Mouse (Mus musculus): ENCODE measurements around the gene Gm6370.
"Not testable (repeated sequence)": the region's sequence is repeated elsewhere in the genome, so short reads cannot be mapped to it uniquely, and the experiment has no call there.

Gene Gm6370

GRCm38 (mm10) chr5:146491063-146491462, at the start of gene Gm6370:
TSS of gene Gm6370 (plus strand) at chr5:146491363.
- DNase-seq (ENCODE audit: inconsistent age in 2 of 2, low spot score in 1 of 2), result not testable (repeated sequence)

GRCm38 (mm10) chr5:146442767-146443166, 48.4 kb upstream of the Gm6370 start:
- no peak for DNase-seq (ENCODE audit: inconsistent age in 2 of 2, low spot score in 1 of 2)

DNA sequence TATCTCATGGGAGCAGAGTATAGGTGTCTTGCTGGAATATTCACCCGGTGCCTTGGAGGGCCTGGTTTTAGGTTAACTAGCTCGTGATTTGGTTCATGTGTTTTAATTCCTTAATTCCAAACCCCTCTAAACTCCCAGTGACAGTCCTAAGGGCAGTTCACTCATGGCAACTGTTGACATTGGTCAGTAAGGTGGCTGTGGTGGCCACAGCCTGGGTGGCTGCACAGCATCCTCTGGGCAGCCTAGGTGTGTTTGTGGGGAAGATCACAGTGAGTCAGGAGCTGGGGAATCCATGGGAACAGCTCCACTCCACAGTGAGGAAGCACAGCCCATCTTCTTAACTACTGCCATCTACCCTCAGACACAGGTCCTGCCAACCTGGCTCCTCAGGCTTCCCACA, 44.5 kb upstream of the Gm6370 start:
- no peak for DNase-seq (ENCODE audit: inconsistent age in 2 of 2, low spot score in 1 of 2)

GRCm38 (mm10) chr5:146451592-146452254, 39.4 kb upstream of the Gm6370 start:
- DNase-seq (ENCODE audit: inconsistent age in 2 of 2, low spot score in 1 of 2), result no peak

DNA sequence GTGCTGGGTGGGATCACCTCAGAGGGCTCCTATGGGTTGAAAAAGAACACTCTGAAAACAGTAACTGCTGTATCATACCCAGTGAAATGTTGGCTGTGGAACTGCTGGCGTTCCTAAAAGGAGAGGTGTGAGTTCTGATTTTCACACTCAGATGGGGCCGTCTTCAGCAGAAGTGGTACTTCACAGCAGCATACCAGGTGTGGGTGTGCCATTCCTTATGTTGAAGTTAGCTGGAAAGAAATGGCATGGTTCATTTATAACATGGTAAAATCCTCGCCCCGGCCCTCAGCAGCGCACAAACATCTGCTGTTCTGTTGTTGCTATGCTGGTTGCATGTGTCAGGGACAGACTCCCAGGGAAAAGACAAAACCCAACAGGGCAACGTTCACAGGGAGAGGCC, 37.6 kb upstream of the Gm6370 start:
- no peak for DNase-seq (ENCODE audit: inconsistent age in 2 of 2, low spot score in 1 of 2)

DNA sequence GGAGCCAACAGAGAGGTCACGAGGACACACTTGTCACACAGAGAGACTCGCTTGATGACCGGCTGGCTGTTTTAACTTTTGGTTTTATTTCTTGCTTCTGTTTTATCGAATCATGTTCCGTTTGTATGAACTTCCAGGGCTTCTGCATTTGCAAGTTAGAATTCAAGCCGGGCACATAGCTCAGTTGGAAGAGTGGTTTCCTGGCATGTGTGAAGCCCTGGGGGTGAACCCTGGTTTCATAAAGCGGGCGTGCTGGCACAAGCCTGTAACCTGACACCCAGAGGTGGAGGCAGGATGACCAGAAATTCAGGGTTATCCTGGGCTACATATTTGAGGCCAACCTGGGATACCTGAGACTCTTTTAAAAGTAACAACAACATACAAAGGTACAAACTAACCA, 29.6 kb upstream of the Gm6370 start:
- DNase-seq (ENCODE audit: inconsistent age in 2 of 2, low spot score in 1 of 2), result peak in 1 of 2 experiments; percentile 40

DNA sequence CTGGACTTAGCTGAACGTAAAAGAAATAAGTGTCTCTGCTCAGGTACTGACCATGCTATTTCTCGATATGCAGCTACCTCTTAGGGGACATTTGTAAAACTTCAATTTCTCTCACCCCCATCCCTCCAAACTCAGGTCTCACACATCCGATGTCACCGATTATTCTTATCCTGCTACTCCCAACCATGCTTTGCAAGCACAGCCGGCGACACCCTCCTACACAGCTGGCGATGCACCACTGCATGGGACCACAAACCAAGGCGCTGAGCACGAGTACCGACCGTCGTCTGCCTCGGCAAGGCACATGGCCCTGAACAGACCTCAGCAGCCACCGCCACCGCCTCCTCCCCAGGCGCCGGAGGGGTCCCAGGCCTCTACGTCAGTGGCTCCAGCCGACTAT, 24.5 kb upstream of the Gm6370 start:
- no peak for DNase-seq (ENCODE audit: inconsistent age in 2 of 2, low spot score in 1 of 2)

DNA sequence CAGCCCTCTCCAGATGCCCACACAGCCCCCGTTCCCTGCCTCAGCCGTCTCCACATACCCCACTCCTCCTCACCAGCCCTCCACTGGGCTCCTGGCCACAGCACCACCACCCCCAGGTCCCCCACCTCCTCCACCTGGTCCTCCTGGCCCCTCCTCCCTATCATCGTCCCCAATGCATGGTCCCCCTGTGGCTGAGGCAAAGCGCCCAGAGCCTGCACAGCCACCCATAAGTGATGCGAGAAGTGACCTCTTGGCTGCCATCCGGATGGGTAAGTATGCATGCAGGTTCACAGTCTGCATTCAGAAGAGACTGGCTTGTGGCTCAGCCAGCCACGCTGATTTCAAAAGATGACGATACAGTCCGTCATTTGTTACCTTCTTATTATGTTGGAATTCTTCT, 22.9 kb upstream of the Gm6370 start:
- DNase-seq (ENCODE audit: inconsistent age in 2 of 2, low spot score in 1 of 2), result no peak

DNA sequence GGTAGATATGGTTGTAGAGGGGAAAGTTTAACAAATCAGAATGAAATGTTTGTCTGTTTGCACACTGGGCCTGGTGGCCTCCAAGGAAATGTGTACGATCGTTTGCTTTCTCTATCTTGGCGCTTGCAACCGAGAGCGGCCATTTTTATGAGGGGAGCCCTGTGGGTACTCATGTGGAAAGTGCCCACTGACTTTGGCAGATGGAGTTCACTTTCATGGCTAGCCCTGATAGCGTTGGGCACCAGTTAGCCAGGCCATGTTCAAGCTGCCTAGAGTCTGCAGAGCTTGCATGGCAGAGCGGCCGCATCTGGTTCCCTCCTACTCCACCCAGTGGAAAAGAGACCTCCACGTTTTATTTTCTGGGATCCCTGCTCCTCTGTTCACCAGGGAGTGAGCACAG, 20.3 kb upstream of the Gm6370 start:
- no peak for DNase-seq (ENCODE audit: inconsistent age in 2 of 2, low spot score in 1 of 2)

GRCm38 (mm10) chr5:146471311-146471710, 19.9 kb upstream of the Gm6370 start:
- no peak for DNase-seq (ENCODE audit: inconsistent age in 2 of 2, low spot score in 1 of 2)

GRCm38 (mm10) chr5:146471821-146472220, 19.3 kb upstream of the Gm6370 start:
- DNase-seq (ENCODE audit: inconsistent age in 2 of 2, low spot score in 1 of 2), result peak; percentile 70 to 76

DNA sequence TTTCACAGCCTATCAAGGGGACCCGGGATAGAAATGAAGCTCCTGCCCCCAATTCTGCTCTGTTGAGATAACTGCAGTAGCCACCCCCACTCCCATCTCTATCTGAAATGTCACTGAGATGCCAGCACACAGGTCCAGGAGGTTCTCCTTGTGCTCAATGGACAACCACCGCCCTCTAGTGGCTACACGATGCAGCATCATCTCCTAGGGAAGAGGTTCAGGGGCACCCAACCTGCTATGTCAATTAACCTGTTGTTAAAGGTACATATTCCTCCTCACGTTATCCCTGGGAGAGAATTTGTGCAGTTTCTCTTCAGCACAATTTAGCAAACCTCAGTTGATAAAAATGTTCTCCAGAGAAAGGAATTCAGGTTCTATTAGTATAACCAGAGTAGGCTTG, 11.6 kb upstream of the Gm6370 start:
- peak; percentile 39 to 74 for DNase-seq (ENCODE audit: inconsistent age in 2 of 2, low spot score in 1 of 2)

- not testable (repeated sequence) for DNase-seq (ENCODE audit: inconsistent age in 2 of 2, low spot score in 1 of 2)
Measured at GRCm38 (mm10) chr5:146481665-146482064, 9.5 kb upstream of the Gm6370 start, which contains the start of gene Gm6408. TSS of gene Gm6408 (plus strand) at chr5:146481965.

- peak; percentile 27 to 73 for DNase-seq (ENCODE audit: inconsistent age in 2 of 2, low spot score in 1 of 2)
Measured at GRCm38 (mm10) chr5:146488959-146489358, 2.2 kb upstream of the Gm6370 start.

DNA sequence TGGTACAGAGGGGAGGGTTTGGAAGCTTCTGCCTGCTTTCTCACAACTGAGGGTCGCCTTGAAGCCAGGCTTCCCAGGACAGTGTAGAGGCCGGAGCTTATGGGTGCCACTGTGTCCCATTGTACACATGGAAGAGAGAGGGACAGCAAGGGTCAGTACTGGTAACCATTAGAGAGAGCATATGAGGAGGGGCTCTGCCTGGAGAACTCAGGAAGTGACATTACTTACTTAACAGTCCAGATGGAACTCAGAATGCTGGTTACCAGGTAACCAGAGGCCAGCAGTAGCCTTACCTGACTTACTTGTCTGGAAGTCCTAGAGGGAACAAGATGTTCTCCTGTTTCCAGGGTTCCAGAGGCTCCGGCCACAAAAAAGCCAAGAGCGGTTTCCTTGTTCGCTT, 10.9 kb downstream of the Gm6370 start, which contains the start of gene 4930449I24Rik:
Gene 4930449I24Rik, plus strand, starts transcription at position 301 of the 400 bp plus-strand sequence.
- not testable (repeated sequence) for DNase-seq (ENCODE audit: inconsistent age in 2 of 2, low spot score in 1 of 2)

DNA sequence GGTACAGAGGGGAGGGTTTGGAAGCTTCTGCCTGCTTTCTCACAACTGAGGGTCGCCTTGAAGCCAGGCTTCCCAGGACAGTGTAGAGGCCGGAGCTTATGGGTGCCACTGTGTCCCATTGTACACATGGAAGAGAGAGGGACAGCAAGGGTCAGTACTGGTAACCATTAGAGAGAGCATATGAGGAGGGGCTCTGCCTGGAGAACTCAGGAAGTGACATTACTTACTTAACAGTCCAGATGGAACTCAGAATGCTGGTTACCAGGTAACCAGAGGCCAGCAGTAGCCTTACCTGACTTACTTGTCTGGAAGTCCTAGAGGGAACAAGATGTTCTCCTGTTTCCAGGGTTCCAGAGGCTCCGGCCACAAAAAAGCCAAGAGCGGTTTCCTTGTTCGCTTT, 22.7 kb downstream of the Gm6370 start, which contains the start of gene Gm3402:
Gene Gm3402, plus strand, starts transcription at position 301 of the 400 bp plus-strand sequence.
- not testable (repeated sequence) for DNase-seq (ENCODE audit: inconsistent age in 2 of 2, low spot score in 1 of 2)

- DNase-seq (ENCODE audit: inconsistent age in 2 of 2, low spot score in 1 of 2), result not testable (repeated sequence)
Measured at GRCm38 (mm10) chr5:146525501-146525900, 34.3 kb downstream of the Gm6370 start, which contains the start of gene Gm3404. TSS of gene Gm3404 (plus strand) at chr5:146525801.

- not testable (repeated sequence) for DNase-seq (ENCODE audit: inconsistent age in 2 of 2, low spot score in 1 of 2)
Measured at GRCm38 (mm10) chr5:146537347-146537746, 46.2 kb downstream of the Gm6370 start, which contains the start of gene Gm3409. TSS of gene Gm3409 (plus strand) at chr5:146537647.

Measured in adrenal gland, adult (tissue).